Mouse (Mus musculus): ENCODE data around the gene 4930469K13Rik. TPM values are rescaled to one million over a fixed set of nuclear protein-coding genes. Genes with fewer than 3 reads are reported as not detected.
A peak's percentile ranks its signal among the peaks of the same experiment; 100 is the strongest.

The 4930469K13Rik gene
- polyA plus RNA-seq, 1 experiment = not detected

GRCm38 (mm10) chr11:34048375-34049124 is 49.8 kb downstream of the 4930469K13Rik start:
- Histone ChIP-seq H3K4me1 (ENCODE audit: control insufficient read depth, insufficient read depth, low read length) (no peaks in the 10 kb centered on the region), H3K27ac (ENCODE audit: insufficient read depth, low read length) (no peak overlapping the region), H3K4me3 (ENCODE audit: insufficient read depth, low read length) (no peak overlapping the region)
- TF ChIP-seq POLR2A (IDR thresholded peaks at IDR 0.05; ENCODE audit: extremely low read depth, insufficient read depth, low read length) = no peak
- no peak for TF ChIP-seq CTCF (IDR thresholded peaks at IDR 0.05; ENCODE audit: extremely low read depth, insufficient read depth, low read length)

- H3K4me1 ChIP-seq (ENCODE audit: control insufficient read depth, insufficient read depth, low read length) = no peaks in the 10 kb centered on the region
- no peak for TF ChIP-seq POLR2A (IDR thresholded peaks at IDR 0.05; ENCODE audit: extremely low read depth, insufficient read depth, low read length)
- TF ChIP-seq CTCF (IDR thresholded peaks at IDR 0.05; ENCODE audit: extremely low read depth, insufficient read depth, low read length) = no peak
- peak overlapping the region; percentile 7; the same call in 1 of the 2 replicates for H3K4me3 ChIP-seq (ENCODE audit: insufficient read depth, low read length)
- 0 out of 2 replicates have a peak overlapping the region, but pooled peaks have one; percentile 30 for H3K27ac ChIP-seq (ENCODE audit: insufficient read depth, low read length)
Measured at GRCm38 (mm10) chr11:34047542-34047937, 50.8 kb downstream of the 4930469K13Rik start.

GRCm38 (mm10) chr11:34046767-34047541 is 51.4 kb downstream of the 4930469K13Rik start, which contains the start of gene Lcp2:
Gene Lcp2 (plus strand): TSS chr11:34046920.
- TF ChIP-seq CTCF (IDR thresholded peaks at IDR 0.05; ENCODE audit: extremely low read depth, insufficient read depth, low read length) = no peak
- Histone ChIP-seq H3K4me3 (ENCODE audit: insufficient read depth, low read length) (peak within 1 kb of the TSS; percentile 7; the same call in 1 of the 2 replicates), H3K27ac (ENCODE audit: insufficient read depth, low read length) (0 out of 2 replicates have a peak within 1 kb of the TSS, but pooled peaks have one; percentile 30), H3K4me1 (ENCODE audit: control insufficient read depth, insufficient read depth, low read length) (no peaks in the 10 kb centered on the region)

GRCm38 (mm10) chr11:34042808-34043207 is 55.5 kb downstream of the 4930469K13Rik start:
- Histone ChIP-seq H3K4me1 (ENCODE audit: control insufficient read depth, insufficient read depth, low read length) (no peaks in the 10 kb centered on the region), H3K4me3 (ENCODE audit: insufficient read depth, low read length) (no peak overlapping the region), H3K27ac (ENCODE audit: insufficient read depth, low read length) (no peak overlapping the region)
- TF ChIP-seq CTCF (IDR thresholded peaks at IDR 0.05; ENCODE audit: extremely low read depth, insufficient read depth, low read length) (no peak), POLR2A (IDR thresholded peaks at IDR 0.05; ENCODE audit: extremely low read depth, insufficient read depth, low read length) (no peak)

- no peak for TF ChIP-seq CTCF (IDR thresholded peaks at IDR 0.05; ENCODE audit: extremely low read depth, insufficient read depth, low read length)
- no peak for TF ChIP-seq POLR2A (IDR thresholded peaks at IDR 0.05; ENCODE audit: extremely low read depth, insufficient read depth, low read length)
- H3K4me1 ChIP-seq (ENCODE audit: control insufficient read depth, insufficient read depth, low read length) = no peaks in the 10 kb centered on the region
- H3K4me3 ChIP-seq (ENCODE audit: insufficient read depth, low read length) = no peak overlapping the region
- H3K27ac ChIP-seq (ENCODE audit: insufficient read depth, low read length) = no peak overlapping the region
Measured at GRCm38 (mm10) chr11:34040061-34040460, 58.3 kb downstream of the 4930469K13Rik start.

GRCm38 (mm10) chr11:34035909-34036658 is 62.3 kb downstream of the 4930469K13Rik start:
- H3K4me1 ChIP-seq (ENCODE audit: control insufficient read depth, insufficient read depth, low read length) = peaks cover 3% of the 10 kb centered on the region; the same call in 1 of the 2 replicates
- H3K4me3 ChIP-seq (ENCODE audit: insufficient read depth, low read length) = no peak overlapping the region
- TF ChIP-seq POLR2A (IDR thresholded peaks at IDR 0.05; ENCODE audit: extremely low read depth, insufficient read depth, low read length) = no peak
- TF ChIP-seq CTCF (IDR thresholded peaks at IDR 0.05; ENCODE audit: extremely low read depth, insufficient read depth, low read length) = no peak
- no peak overlapping the region for H3K27ac ChIP-seq (ENCODE audit: insufficient read depth, low read length)

- TF ChIP-seq CTCF (IDR thresholded peaks at IDR 0.05; ENCODE audit: extremely low read depth, insufficient read depth, low read length) (no peak), POLR2A (IDR thresholded peaks at IDR 0.05; ENCODE audit: extremely low read depth, insufficient read depth, low read length) (no peak)
- Histone ChIP-seq H3K4me1 (ENCODE audit: control insufficient read depth, insufficient read depth, low read length) (peaks cover 3% of the 10 kb centered on the region; the same call in 1 of the 2 replicates), H3K27ac (ENCODE audit: insufficient read depth, low read length) (no peak overlapping the region), H3K4me3 (ENCODE audit: insufficient read depth, low read length) (no peak overlapping the region)
Measured at GRCm38 (mm10) chr11:34034794-34035193, 63.6 kb downstream of the 4930469K13Rik start.

GRCm38 (mm10) chr11:34034008-34034505 is 64.3 kb downstream of the 4930469K13Rik start:
- Histone ChIP-seq H3K4me1 (ENCODE audit: control insufficient read depth, insufficient read depth, low read length) (peaks cover 3% of the 10 kb centered on the region; the same call in 1 of the 2 replicates), H3K4me3 (ENCODE audit: insufficient read depth, low read length) (no peak overlapping the region), H3K27ac (ENCODE audit: insufficient read depth, low read length) (no peak overlapping the region)
- TF ChIP-seq CTCF (IDR thresholded peaks at IDR 0.05; ENCODE audit: extremely low read depth, insufficient read depth, low read length) (no peak), POLR2A (IDR thresholded peaks at IDR 0.05; ENCODE audit: extremely low read depth, insufficient read depth, low read length) (no peak)

Data from cortical plate, adult 2 months (tissue).